Mouse (Mus musculus): ENCODE data around the gene Nell2. TPM values are rescaled to one million over a fixed set of nuclear protein-coding genes. Genes with fewer than 3 reads are reported as not detected.
A peak's percentile ranks its signal among the peaks of the same experiment; 100 is the strongest.

Nell2 gene
- polyA plus RNA-seq, 1 experiment from 2014 or later, result 194 TPM

DNA sequence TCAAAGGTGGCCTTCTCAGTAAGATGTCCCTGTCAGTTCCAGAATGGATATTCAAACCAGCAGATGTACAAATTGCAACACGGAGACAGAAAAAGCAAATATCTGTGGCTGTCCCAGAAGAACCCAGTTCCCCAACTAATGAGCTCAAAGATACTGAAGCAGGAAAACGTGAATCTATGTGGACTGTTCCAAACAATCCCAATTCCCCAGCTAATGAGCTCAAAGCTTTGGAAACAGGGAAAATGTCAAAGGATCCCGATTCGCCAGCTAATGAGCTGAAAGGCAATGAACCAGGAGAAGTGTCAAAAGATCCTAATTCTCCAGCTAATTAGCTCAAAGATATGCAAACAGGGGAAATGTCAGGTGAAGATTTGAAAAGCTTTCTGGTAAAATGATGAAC, 109.7 kb downstream of the Nell2 start:
- no peak overlapping the region for H3K4me2 ChIP-seq
- no peaks in the 10 kb centered on the region for H3K9me3 ChIP-seq (replicated peaks)
- H3K27ac ChIP-seq (replicated peaks), result no peak overlapping the region
- no peak overlapping the region for H3K9ac ChIP-seq (replicated peaks)
- no peaks in the 10 kb centered on the region for H3K4me1 ChIP-seq
- no peaks in the 10 kb centered on the region for H3K27me3 ChIP-seq (replicated peaks)
- H3K36me3 ChIP-seq, result 0 out of 2 replicates have a peak, but pooled peaks cover 14% of the 10 kb centered on the region
- no peak overlapping the region for H3K4me3 ChIP-seq (replicated peaks)
- 62% methylated on average over 4 of the region's 4 CpGs for WGBS
- ATAC-seq (ENCODE audit: low FRiP score), result no peak

DNA sequence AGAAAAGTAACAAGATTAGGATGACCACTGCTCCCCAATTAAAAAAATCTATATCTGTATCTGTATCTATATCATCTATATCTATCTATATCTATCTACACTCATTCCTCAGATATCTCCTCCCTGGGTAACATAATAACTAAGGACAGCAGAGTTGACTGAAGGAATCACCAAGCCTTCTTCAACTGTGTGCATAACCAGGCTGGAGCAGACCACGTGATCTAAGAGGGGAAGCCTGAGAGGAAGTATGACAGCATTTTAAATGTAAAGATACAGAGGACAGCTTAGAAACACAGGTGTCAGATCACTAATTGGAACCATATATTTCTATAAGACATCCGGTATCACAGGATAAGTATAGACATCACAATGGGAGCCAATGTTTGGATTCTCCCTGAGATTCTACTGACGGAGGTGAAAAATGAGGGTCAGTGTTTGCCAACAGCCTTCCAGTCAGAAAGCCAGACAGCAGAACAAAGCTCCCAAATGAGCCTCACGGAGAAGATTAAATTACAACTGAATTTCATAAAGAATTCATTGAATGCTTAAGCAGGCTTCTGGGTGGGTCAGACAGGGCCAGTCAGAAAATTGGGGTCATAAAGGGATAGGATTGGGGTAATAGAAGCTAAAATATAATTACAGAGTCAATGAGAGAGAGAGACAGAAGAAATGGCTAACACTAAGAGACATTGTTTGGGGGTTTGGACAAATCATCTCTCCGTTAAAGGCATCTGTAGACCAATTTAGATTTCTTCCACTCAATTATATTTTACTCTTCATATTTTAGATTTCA, 116.2 kb downstream of the Nell2 start:
- peak overlapping the region; percentile 19; the same call in 1 of the 2 replicates for H3K27ac ChIP-seq (replicated peaks)
- no peak for ATAC-seq (ENCODE audit: low FRiP score)
- WGBS, result 27% methylated on average over 5 of the region's 5 CpGs

DNA sequence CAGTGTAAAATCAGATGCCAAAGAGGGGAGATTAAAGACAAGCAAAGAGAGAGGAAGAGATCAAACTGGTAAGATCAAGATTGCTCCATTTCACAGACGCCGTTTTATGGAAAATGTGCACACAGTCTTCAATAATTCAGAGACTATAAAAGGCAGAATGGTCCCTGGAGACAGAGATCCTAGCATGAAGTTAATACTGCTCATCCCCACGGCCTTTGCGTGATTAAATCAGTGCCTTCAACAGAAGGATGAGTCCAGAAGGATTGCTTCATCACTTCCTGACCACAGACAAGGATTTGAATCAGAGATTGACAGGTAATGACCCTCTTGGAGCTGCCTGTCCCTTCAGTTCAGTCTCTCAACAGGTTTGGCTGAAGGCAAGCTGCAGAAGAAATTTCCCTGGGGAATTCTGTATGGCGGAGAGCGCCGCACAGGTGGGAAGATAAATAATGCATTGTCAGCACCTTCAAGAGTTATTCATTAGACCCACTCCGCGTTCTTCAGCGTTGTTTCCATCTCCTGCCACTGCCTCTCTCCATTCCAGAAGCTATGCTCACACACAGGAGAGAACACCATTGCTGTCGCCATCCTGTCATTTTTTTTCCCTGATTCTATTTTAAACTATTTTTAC, 118.0 kb downstream of the Nell2 start:
- no peak for ATAC-seq (ENCODE audit: low FRiP score)
- no peaks in the 10 kb centered on the region for H3K9me3 ChIP-seq (replicated peaks)
- H3K4me1 ChIP-seq, result peaks cover 10% of the 10 kb centered on the region; the same call in 1 of the 2 replicates
- H3K9ac ChIP-seq (replicated peaks), result no peak overlapping the region
- H3K4me3 ChIP-seq (replicated peaks), result no peak overlapping the region
- no peaks in the 10 kb centered on the region for H3K36me3 ChIP-seq
- H3K27me3 ChIP-seq (replicated peaks), result no peaks in the 10 kb centered on the region
- H3K4me2 ChIP-seq, result no peak overlapping the region
- H3K27ac ChIP-seq (replicated peaks), result no peak overlapping the region
- WGBS, result 47% methylated on average over 11 of the region's 11 CpGs

More for the DNA sequence above, 116.2 kb downstream of the Nell2 start:
- Histone ChIP-seq H3K4me1 (peaks cover 10% of the 10 kb centered on the region; the same call in 1 of the 2 replicates), H3K27me3 (replicated peaks) (no peaks in the 10 kb centered on the region), H3K9me3 (replicated peaks) (no peaks in the 10 kb centered on the region), H3K36me3 (0 out of 2 replicates have a peak, but pooled peaks cover 2% of the 10 kb centered on the region), H3K4me2 (no peak overlapping the region), H3K4me3 (replicated peaks) (no peak overlapping the region), H3K9ac (replicated peaks) (no peak overlapping the region)

- ATAC-seq (ENCODE audit: low FRiP score), result no peak
Observed at GRCm38 (mm10) chr15:95390347-95390746, 138.0 kb downstream of the Nell2 start.

GRCm38 (mm10) chr15:95388950-95389349, 139.4 kb downstream of the Nell2 start:
- H3K4me3 ChIP-seq (replicated peaks), result no peak overlapping the region
- no peak overlapping the region for H3K9ac ChIP-seq (replicated peaks)
- no peak for ATAC-seq (ENCODE audit: low FRiP score)
- H3K27me3 ChIP-seq (replicated peaks), result no peaks in the 10 kb centered on the region
- H3K4me1 ChIP-seq, result no peaks in the 10 kb centered on the region
- no peak overlapping the region for H3K27ac ChIP-seq (replicated peaks)
- no peaks in the 10 kb centered on the region for H3K9me3 ChIP-seq (replicated peaks)
- peaks cover 4% of the 10 kb centered on the region; the same call in 1 of the 2 replicates for H3K36me3 ChIP-seq
- H3K4me2 ChIP-seq, result no peak overlapping the region
- WGBS, result 88% methylated on average over 4 of the region's 4 CpGs

More at GRCm38 (mm10) chr15:95390347-95390746, 138.0 kb downstream of the Nell2 start:
- no peak overlapping the region for H3K4me2 ChIP-seq
- 79% methylated on average over 5 of the region's 5 CpGs for WGBS
- no peak overlapping the region for H3K9ac ChIP-seq (replicated peaks)
- H3K4me1 ChIP-seq, result no peaks in the 10 kb centered on the region
- H3K27ac ChIP-seq (replicated peaks), result no peak overlapping the region
- no peak overlapping the region for H3K4me3 ChIP-seq (replicated peaks)
- no peaks in the 10 kb centered on the region for H3K27me3 ChIP-seq (replicated peaks)
- no peaks in the 10 kb centered on the region for H3K9me3 ChIP-seq (replicated peaks)
- no peaks in the 10 kb centered on the region for H3K36me3 ChIP-seq

- no peaks in the 10 kb centered on the region for H3K9me3 ChIP-seq (replicated peaks)
- peaks cover 18% of the 10 kb centered on the region for H3K36me3 ChIP-seq
- no peak overlapping the region for H3K4me3 ChIP-seq (replicated peaks)
- H3K9ac ChIP-seq (replicated peaks), result no peak overlapping the region
- H3K27ac ChIP-seq (replicated peaks), result no peak overlapping the region
- H3K27me3 ChIP-seq (replicated peaks), result no peaks in the 10 kb centered on the region
- no peak overlapping the region for H3K4me2 ChIP-seq
- H3K4me1 ChIP-seq, result no peaks in the 10 kb centered on the region
- ATAC-seq (ENCODE audit: low FRiP score), result no peak
- WGBS, result 90% methylated on average over 2 of the region's 2 CpGs
Observed at GRCm38 (mm10) chr15:95380859-95381258, 147.5 kb downstream of the Nell2 start.

GRCm38 (mm10) chr15:95370720-95371395, 157.5 kb downstream of the Nell2 start:
- H3K27ac ChIP-seq (replicated peaks), result 0 out of 2 replicates have a peak overlapping the region, but pooled peaks have one; percentile 23
- no peaks in the 10 kb centered on the region for H3K27me3 ChIP-seq (replicated peaks)
- no peak overlapping the region for H3K4me2 ChIP-seq
- no peaks in the 10 kb centered on the region for H3K9me3 ChIP-seq (replicated peaks)
- 60% methylated on average over 16 of the region's 16 CpGs for WGBS
- no peaks in the 10 kb centered on the region for H3K36me3 ChIP-seq
- H3K4me1 ChIP-seq, result peaks cover 7% of the 10 kb centered on the region; the same call in 1 of the 2 replicates
- H3K4me3 ChIP-seq (replicated peaks), result no peak overlapping the region
- no peak overlapping the region for H3K9ac ChIP-seq (replicated peaks)
- no peak for ATAC-seq (ENCODE audit: low FRiP score)

DNA sequence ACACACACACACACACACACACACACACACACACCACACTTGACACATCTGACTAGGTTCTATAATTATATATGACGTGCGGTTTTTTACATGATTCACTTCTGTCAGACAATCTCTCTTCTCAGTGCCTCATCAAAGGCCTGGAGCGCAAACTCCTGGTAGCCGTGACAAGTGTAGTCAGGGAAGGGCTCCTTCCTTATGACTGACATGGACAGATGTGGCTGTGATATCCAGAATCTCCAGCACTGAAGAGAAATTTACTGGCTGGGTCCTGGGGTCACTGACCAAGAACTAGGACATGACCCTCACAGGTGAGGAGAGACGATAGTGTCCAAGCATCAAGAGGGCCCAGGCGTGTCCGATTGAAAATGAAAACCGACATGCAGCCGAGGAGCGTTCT, 160.2 kb downstream of the Nell2 start:
- Histone ChIP-seq H3K4me1 (peaks cover 7% of the 10 kb centered on the region; the same call in 1 of the 2 replicates), H3K9me3 (replicated peaks) (no peaks in the 10 kb centered on the region), H3K36me3 (no peaks in the 10 kb centered on the region), H3K4me2 (no peak overlapping the region), H3K27ac (replicated peaks) (no peak overlapping the region), H3K4me3 (replicated peaks) (no peak overlapping the region), H3K9ac (replicated peaks) (no peak overlapping the region), H3K27me3 (replicated peaks) (no peaks in the 10 kb centered on the region)
- no peak for ATAC-seq (ENCODE audit: low FRiP score)
- WGBS, result 90% methylated on average over 10 of the region's 10 CpGs

DNA sequence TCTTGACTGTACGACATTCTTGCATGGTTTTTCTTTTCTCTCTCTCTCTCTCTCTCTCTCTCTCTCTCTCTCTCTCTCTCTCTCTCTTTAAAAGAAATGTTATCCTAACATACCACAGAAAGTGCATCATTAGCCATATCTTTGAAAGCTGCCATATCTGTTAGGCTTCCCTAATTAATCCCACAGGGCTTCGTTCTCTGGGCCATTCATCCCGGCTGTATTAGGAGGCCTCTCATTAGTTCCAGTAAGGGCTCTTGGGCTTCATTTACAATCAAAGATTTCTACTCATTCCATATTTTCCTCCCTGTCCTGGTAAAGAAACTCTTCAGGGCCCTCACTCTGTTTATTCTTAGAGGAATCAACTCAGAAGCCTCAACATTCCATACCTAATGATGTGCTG, 161.9 kb downstream of the Nell2 start:
- no peak overlapping the region for H3K4me2 ChIP-seq
- no peak overlapping the region for H3K9ac ChIP-seq (replicated peaks)
- peaks cover 7% of the 10 kb centered on the region; the same call in 1 of the 2 replicates for H3K4me1 ChIP-seq
- no peaks in the 10 kb centered on the region for H3K36me3 ChIP-seq
- H3K27me3 ChIP-seq (replicated peaks), result no peaks in the 10 kb centered on the region
- H3K27ac ChIP-seq (replicated peaks), result no peak overlapping the region
- no peak overlapping the region for H3K4me3 ChIP-seq (replicated peaks)
- no peak for ATAC-seq (ENCODE audit: low FRiP score)
- H3K9me3 ChIP-seq (replicated peaks), result no peaks in the 10 kb centered on the region
- WGBS, result 59% methylated on average over 3 of the region's 3 CpGs

DNA sequence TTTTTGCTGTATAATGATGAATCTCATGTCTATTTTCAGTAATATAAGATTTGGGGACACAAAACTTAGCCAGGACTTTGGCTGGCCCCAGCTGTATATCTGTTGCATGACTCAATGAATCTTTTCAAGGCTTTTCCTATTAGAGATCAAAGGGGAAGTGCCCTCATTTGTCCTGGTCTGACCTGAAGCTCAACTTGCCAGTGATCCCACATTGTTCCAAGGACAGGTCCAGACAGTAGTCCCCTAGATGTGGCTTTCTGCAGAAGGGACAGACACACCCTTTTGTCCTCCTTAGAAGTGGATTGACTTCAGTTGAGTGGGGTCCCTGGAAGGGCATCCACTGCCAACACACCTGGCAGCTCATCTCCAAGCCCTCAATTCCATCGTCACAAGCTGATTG, 173.6 kb downstream of the Nell2 start:
- ATAC-seq (ENCODE audit: low FRiP score), result no peak
- H3K27ac ChIP-seq (replicated peaks), result no peak overlapping the region
- 0 out of 2 replicates have a peak, but pooled peaks cover 4% of the 10 kb centered on the region for H3K9me3 ChIP-seq (replicated peaks)
- WGBS, result 68% methylated on average over 1 of the region's 1 CpGs
- no peak overlapping the region for H3K4me3 ChIP-seq (replicated peaks)
- no peak overlapping the region for H3K9ac ChIP-seq (replicated peaks)
- H3K4me1 ChIP-seq, result peaks cover 5% of the 10 kb centered on the region; the same call in 1 of the 2 replicates
- H3K4me2 ChIP-seq, result no peak overlapping the region
- H3K27me3 ChIP-seq (replicated peaks), result no peaks in the 10 kb centered on the region
- peaks cover 6% of the 10 kb centered on the region; the same call in 1 of the 2 replicates for H3K36me3 ChIP-seq

Data from neural tube, embryonic 15.5 days (tissue).